Mouse (Mus musculus) olfactory bulb, adult 2 months (tissue): ENCODE measurements around the gene Hist1h2be. TPM values are rescaled to one million over a fixed set of nuclear protein-coding genes. Genes with fewer than 3 reads are reported as not detected.
"Not testable (repeated sequence)": the region's sequence is repeated elsewhere in the genome, so short reads cannot be mapped to it uniquely, and the experiment has no call there.

ENCODE experiments used
- H3K27ac ChIP-seq: fragments of 200-500 bp; 2 replicates; pipeline ENCODE4 v1.5.1; 2012; ENCODE audit warnings: low read depth, low read length; ENCODE audit not compliant: insufficient read depth
- H3K4me1 ChIP-seq: fragments of 200-500 bp; 2 replicates; pipeline ENCODE4 v1.6.1; 2012; ENCODE audit warnings: low read length; ENCODE audit not compliant: control insufficient read depth, insufficient read depth
- H3K4me3 ChIP-seq: fragments of 200-500 bp; 2 replicates; pipeline ENCODE4 v1.5.1; 2012; ENCODE audit warnings: mild to moderate bottlenecking, low read depth, low read length, moderate library complexity; ENCODE audit not compliant: insufficient read depth
- CTCF ChIP-seq: fragments of 200-500 bp; IDR thresholded peaks from 2 replicates; pipeline ENCODE4 v1.5.1; 2012; ENCODE audit warnings: low read depth, mild to moderate bottlenecking, low read length, moderate library complexity; ENCODE audit not compliant: insufficient read depth
- POLR2A ChIP-seq: fragments of 200-500 bp; IDR thresholded peaks from 2 replicates; pipeline ENCODE4 v1.6.1; 2012; ENCODE audit warnings: mild to moderate bottlenecking, low read depth, low read length, moderate library complexity; ENCODE audit not compliant: insufficient read depth
- WGBS: fragments of 180-500 bp; shearing (Covaris S2); methylation state at CpG from one replicate; pipeline ENCODE4 v1.1.7; 2018; 5-methylcytosine and 5-hydroxymethylcytosine counted together
- polyA plus RNA-seq: library from polyadenylated mRNA; stranded (reverse); fragments of >200 nt; gene quantifications from 2 replicates; pipeline ENCODE4 v1.2.4, GENCODE M21; 2012; ENCODE audit warnings: low replicate concordance; ENCODE audit not compliant: missing spikeins, insufficient read depth, insufficient read length

Hist1h2be gene
- polyA plus RNA-seq, 1 experiment = not detected

DNA sequence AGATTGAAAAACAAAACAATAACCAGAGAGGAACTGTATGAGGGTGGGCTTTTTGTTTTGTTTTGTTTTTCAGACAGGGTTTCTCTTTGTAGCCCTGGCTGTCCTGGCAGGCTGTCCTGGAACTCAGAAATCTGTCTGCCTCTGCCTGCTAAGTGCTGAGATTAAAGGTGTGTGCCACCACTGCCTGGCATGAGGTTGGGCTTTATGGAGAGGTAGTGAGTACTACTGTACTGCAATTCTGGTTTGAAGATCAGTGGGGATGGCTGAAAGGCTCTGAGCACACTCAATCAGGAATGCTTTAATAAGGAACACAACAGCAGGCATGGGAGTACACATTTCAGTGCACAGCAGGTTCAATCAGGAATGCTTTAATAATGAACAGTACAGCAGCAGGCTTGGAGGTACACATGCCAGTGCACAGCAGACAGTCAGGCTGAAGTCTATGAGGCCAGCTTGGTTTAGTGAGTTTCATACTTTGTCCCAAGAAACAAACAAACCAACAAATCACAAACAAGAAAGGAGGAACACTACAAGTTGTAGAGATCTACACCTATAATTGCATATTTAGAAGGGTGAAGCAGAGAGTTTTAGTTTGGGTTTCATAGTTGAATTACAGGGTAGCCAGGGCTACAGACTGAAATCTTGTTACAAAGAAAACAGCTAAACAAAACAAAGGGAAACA lies 37.4 kb downstream of the Hist1h2be start:
- H3K4me3 ChIP-seq = no peak overlapping the region
- H3K27ac ChIP-seq = no peak overlapping the region
- no peak for TF ChIP-seq POLR2A
- H3K4me1 ChIP-seq = peaks cover 3% of the 10 kb centered on the region; the same call in 1 of the 2 replicates

DNA sequence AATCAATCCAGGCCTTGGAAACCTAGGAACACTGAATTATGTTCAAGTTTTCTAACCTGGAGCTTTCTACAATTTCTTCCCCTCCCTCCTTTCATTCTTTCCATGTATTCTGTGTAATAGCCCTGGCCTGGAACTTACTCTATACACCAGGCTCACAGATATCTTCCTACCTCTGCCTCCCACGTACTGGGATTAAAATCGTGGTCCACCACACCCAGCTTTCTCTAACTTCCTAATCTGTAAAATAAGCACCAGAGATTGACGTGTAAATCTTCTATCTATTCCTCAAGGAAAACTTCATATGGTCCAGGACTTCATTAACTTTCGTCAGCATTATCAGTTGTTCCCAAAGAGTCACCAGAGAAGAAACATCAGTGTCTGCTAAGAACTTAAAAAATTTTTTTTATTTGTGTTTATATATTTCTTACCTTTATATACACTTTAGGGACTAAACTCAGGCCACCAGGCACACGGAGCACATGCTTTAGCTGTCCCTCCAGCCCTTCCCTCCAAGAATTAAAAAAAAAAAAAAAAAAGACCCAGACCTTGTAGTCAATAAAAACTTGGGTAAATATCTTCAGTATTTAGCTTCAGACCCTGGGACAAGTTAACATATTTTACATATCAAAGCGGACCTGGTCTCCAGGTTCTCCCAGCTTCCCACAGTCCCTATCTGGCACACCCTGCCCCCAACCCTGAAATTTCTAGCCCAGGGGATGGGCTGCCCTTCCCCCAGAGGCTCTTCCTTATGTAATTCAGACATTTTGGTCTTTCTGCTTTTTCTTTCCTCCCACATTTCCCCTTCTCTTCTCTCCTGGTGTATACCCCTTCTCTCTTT lies 38.5 kb downstream of the Hist1h2be start:
- H3K4me3 ChIP-seq = no peak overlapping the region; the same call in 1 of the 2 replicates
- WGBS = 13% methylated on average over 6 of the region's 6 CpGs
- peak overlapping the region; percentile 45; the same call in 1 of the 2 replicates for H3K27ac ChIP-seq
- TF ChIP-seq CTCF = no peak
- TF ChIP-seq POLR2A = no peak
- H3K4me1 ChIP-seq = peaks cover 3% of the 10 kb centered on the region; the same call in 1 of the 2 replicates

DNA sequence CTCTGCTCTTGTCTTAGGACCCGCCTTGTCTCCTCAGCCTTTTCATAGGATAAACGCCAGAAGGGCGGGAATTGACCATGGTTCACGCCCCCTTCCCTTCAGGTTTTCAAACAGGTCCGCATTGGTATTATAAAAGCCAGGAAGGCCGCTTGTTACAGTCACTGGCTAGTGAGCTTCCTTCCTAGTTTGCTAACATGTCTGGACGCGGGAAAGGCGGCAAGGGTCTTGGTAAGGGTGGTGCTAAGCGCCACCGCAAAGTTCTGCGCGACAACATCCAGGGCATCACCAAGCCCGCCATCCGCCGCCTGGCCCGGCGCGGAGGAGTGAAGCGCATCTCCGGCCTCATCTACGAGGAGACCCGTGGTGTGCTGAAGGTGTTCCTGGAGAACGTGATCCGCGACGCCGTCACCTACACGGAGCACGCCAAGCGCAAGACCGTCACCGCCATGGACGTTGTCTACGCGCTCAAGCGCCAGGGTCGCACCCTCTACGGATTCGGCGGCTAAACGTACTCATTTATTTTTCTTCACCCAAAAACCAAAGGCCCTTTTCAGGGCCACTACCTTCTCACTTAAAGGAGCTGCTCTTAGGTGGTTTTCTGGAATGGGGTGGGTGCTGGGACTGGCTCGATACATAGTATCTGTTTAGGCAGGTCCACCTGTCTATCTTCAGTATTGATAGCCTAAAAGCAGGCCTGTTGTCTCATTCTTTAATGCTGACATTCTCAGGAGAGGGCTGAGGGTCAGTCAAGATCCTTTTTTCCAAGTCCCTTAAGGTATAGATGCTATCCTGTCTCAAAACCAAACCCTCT lies 39.3 kb downstream of the Hist1h2be start, which contains the start of gene Hist1h4d:
Gene Hist1h4d (plus strand): TSS at position 191 of the 811 bp plus-strand sequence.
- H3K4me1 ChIP-seq = peaks cover 3% of the 10 kb centered on the region; the same call in 1 of the 2 replicates
- TF ChIP-seq POLR2A (peak; percentile 97), CTCF (no peak)

DNA sequence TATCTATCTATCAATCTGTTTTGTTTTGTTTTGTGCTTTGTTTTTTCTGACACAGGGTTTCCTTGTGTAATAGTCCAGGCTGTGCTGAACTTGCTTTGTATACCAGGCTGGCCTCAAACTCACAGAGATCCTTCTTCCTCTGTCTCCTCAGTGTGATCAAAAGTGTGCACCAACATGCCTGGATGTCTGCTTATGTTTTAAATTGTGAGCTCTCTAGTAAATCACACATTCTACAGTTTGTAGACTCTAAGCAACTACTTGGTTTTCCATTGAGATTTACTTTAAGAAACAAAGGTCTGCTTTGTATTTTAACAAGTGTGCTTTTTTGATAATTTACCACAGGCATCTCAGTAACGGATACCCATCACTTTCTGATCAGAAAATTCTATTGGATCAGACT lies 43.1 kb downstream of the Hist1h2be start:
- H3K27ac ChIP-seq = no peak overlapping the region
- peaks cover 8% of the 10 kb centered on the region for H3K4me1 ChIP-seq
- no peak for TF ChIP-seq CTCF
- H3K4me3 ChIP-seq = no peak overlapping the region
- 92% methylated on average over 1 of the region's 1 CpGs for WGBS

More for the DNA sequence above, 39.3 kb downstream of the Hist1h2be start, which contains the start of gene Hist1h4d:
- H3K4me3 ChIP-seq = peak within 1 kb of the TSS; percentile 71
- H3K27ac ChIP-seq = peak within 1 kb of the TSS; percentile 45; the same call in 1 of the 2 replicates
- under 1% methylated on average over 43 of the region's 43 CpGs for WGBS

DNA sequence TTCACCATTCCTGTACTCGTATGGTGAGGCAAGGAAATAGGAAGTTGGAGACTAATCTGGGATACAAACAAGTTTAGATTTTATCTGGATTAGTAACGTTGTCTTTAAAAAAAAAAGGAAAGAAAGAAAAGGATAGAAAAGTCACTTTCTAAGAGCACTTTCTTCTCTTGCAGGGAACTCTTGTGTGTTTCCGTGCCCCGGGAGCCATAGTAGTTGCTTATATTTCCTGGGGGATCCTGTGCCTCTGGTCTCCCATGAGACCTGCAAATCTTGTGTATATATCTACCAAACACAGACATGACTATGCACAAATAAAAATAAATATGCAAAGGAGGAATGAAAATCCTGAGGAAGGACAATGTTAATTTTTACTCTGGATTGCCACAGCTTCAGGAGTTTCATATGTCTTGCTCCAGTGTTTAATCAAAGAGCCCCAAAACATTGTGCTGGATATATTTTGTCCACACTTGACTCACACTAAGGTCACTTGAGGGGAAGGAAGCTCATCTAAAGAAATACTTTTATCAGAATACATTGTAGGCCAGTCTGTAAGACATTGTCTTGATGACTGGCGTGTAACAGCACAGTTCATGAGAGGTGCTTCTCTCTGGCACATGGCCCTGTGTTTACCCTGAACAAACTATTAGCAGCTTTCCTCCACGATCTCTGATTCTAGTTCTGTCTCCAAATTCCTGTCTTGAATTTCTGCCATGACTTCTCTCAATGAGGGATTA lies 43.9 kb downstream of the Hist1h2be start:
- Histone ChIP-seq H3K27ac (no peak overlapping the region), H3K4me1 (peaks cover 6% of the 10 kb centered on the region), H3K4me3 (no peak overlapping the region)
- TF ChIP-seq CTCF = no peak
- TF ChIP-seq POLR2A = no peak
- 52% methylated on average over 6 of the region's 6 CpGs for WGBS

DNA sequence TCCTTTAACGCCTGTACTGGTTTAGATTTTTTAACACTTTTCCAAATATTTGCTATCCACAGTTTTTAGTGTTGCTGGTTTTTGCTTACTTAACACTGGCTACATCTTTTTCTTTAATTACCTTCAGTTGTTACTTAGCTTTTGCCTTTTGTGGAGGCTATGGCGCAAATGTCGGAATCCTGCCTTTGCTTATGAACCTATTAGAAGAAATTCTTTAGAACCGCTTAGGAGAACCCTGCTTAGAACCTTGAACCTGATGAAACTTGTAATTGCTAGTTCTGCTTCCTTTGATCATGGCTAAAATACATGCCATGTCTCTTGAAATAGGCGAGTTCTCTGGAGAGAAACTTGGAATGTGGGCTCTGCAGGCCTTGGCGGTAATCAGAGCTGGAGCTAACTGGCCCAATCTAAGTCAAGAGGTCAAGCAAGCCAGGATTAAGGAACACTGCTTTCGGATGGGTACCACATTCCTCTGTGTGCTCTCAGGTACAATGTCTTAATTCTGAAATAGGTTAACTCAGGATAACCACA lies 44.5 kb downstream of the Hist1h2be start:
- peaks cover 6% of the 10 kb centered on the region for H3K4me1 ChIP-seq
- 26% methylated on average over 7 of the region's 7 CpGs for WGBS
- no peak overlapping the region for H3K27ac ChIP-seq
- TF ChIP-seq CTCF (no peak), POLR2A (no peak)
- peak overlapping the region; percentile 14; the same call in 1 of the 2 replicates for H3K4me3 ChIP-seq

DNA sequence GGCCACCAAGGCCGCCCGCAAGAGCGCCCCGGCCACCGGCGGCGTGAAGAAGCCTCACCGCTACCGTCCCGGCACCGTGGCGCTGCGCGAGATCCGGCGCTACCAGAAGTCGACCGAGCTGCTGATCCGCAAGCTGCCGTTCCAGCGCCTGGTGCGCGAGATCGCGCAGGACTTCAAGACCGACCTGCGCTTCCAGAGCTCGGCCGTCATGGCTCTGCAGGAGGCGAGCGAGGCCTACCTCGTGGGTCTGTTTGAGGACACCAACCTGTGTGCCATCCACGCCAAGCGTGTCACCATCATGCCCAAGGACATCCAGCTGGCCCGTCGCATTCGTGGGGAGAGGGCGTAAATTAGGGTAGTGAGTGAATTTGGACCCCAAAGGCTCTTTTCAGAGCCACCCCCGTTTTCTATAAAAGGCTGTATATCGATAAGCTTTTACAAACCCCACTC lies 45.0 kb downstream of the Hist1h2be start:
- WGBS = 2% methylated on average over 15 of the region's 40 CpGs
- H3K4me1 ChIP-seq = not testable (repeated sequence)
- Histone ChIP-seq H3K27ac (peak overlapping the region; percentile 82), H3K4me3 (peak overlapping the region; percentile 67)

DNA sequence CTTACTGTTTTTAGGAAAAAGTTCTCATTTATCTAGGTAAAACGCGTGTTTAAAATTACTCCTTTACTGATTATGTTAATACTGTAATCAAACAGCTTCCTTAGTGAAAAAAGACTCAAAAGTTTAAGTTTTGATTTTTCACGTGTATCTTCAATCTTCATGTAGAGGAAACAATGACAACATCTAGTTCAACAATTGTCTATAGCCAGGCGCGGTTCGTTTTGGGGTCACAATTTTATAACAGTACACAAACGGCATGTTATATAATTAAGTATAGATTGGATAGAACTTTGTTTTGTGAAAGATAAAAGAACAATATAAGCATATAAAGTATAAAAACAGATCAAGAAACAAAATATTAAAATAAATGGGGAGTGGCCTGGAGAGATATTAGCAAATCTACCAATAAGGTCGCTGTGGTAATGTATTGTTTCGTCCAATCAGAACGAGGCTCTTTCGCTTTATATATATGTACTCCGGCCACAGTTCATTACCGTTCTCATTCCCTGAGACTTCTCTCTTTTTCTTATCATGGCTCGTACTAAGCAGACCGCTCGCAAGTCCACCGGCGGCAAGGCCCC lies 45.6 kb downstream of the Hist1h2be start, which contains the start of gene Hist1h3d:
Gene Hist1h3d (plus strand): TSS at position 493 of the 581 bp plus-strand sequence.
- no peak for TF ChIP-seq CTCF
- Histone ChIP-seq H3K4me3 (peak within 1 kb of the TSS; percentile 67), H3K4me1 (peaks cover 6% of the 10 kb centered on the region), H3K27ac (peak within 1 kb of the TSS; percentile 82)
- WGBS = under 1% methylated on average over 18 of the region's 18 CpGs

DNA sequence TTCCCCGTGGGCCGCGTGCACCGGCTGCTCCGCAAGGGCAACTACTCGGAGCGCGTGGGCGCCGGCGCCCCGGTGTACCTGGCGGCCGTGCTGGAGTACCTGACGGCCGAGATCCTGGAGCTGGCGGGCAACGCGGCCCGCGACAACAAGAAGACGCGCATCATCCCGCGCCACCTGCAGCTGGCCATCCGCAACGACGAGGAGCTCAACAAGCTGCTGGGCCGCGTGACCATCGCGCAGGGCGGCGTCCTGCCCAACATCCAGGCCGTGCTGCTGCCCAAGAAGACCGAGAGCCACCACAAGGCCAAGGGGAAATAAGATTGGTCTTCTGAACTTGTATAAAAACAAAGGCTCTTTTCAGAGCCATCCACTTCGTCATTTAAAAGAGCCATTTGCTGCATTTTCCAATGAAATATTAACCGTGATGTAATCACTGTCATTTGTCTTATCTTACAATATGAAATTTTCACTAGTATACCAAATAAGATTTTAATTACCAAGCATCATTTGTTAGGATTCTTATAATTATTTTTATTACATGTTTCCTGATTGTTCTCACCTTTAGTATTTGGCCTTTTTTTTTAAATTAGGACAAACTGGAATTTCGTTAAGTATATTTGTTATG lies 46.3 kb downstream of the Hist1h2be start:
- WGBS = under 1% methylated on average over 16 of the region's 39 CpGs
- peak overlapping the region; percentile 56 for H3K4me3 ChIP-seq

DNA sequence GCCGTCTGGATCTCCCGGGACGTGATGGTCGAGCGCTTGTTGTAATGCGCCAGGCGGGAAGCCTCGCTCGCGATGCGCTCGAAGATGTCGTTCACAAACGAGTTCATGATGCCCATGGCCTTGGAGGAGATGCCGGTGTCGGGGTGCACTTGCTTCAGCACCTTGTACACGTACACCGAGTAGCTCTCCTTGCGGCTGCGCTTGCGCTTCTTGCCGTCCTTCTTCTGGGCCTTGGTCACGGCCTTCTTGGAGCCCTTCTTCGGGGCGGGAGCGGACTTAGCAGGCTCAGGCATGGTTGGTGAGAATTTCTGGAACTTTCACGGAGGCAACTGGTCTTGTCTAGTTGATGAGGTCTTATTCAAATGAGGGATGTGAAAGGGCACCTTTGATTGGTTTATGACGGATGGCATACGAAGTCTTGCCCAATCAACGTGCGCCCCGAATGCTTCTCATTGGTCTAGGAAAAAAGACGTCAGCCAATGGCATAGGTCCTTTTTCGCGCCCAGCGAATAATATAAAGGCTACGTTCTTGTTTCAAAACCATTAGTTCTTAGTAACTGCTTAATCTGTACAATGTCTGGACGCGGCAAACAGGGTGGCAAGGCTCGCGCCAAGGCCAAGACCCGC lies 46.9 kb downstream of the Hist1h2be start, which contains the start of the genes Hist1h2bf and Hist1h2ad:
Gene Hist1h2bf (minus strand): TSS at position 299 of the 627 bp plus-strand sequence.
Gene Hist1h2ad (plus strand): TSS at position 484 of the 627 bp plus-strand sequence.
- H3K4me1 ChIP-seq = not testable (repeated sequence)
- under 1% methylated on average over 42 of the region's 42 CpGs for WGBS
- H3K27ac ChIP-seq = peak within 1 kb of the TSS; percentile 95
- H3K4me3 ChIP-seq = peak within 1 kb of the TSS; percentile 56

More for the DNA sequence above, 46.3 kb downstream of the Hist1h2be start:
- H3K27ac ChIP-seq = peak overlapping the region; percentile 67; the same call in 1 of the 2 replicates
- not testable (repeated sequence) for H3K4me1 ChIP-seq
